Mouse (Mus musculus) hindbrain, embryonic 15.5 days (tissue): ENCODE measurements around the gene Aox3. TPM values are rescaled to one million over a fixed set of nuclear protein-coding genes. Genes with fewer than 3 reads are reported as not detected.
A peak's percentile ranks its signal among the peaks of the same experiment; 100 is the strongest.

ENCODE experiments used
- ATAC-seq: fragments of 200-750 bp; cut with Nextera tagmentation; 2 replicates; pipeline ENCODE4 v1.8.0; 2017; ENCODE audit warnings: low read depth, moderate number of reproducible peaks, moderate TSS enrichment; ENCODE audit not compliant: low FRiP score
- H3K27ac ChIP-seq: fragments of 300-500 bp; sonication (generic); replicated peaks from 2 replicates; pipeline ENCODE4 v1.5.1; 2015; ENCODE audit warnings: mild to moderate bottlenecking, inconsistent platforms
- H3K27me3 ChIP-seq: fragments of 300-500 bp; sonication (generic); 2 replicates; pipeline ENCODE4 v1.6.1; 2015; ENCODE audit warnings: control low read depth, inconsistent platforms
- H3K36me3 ChIP-seq: fragments of 300-500 bp; sonication (generic); 2 replicates; pipeline ENCODE4 v1.6.1; 2015; ENCODE audit warnings: control low read depth, inconsistent platforms
- H3K4me1 ChIP-seq: fragments of 300-500 bp; sonication (generic); replicated peaks from 2 replicates; pipeline ENCODE4 v1.6.1; 2015; ENCODE audit warnings: control low read depth, inconsistent platforms
- H3K4me2 ChIP-seq: fragments of 300-500 bp; sonication (generic); 2 replicates; pipeline ENCODE4 v1.6.1; 2015; ENCODE audit warnings: moderate library complexity, mild to moderate bottlenecking, inconsistent platforms
- H3K4me3 ChIP-seq: fragments of 300-500 bp; sonication (generic); 2 replicates; pipeline ENCODE4 v1.5.1; 2015; ENCODE audit warnings: mild to moderate bottlenecking, inconsistent platforms
- H3K9ac ChIP-seq: fragments of 300-500 bp; sonication (generic); 2 replicates; pipeline ENCODE4 v1.6.1; 2015; ENCODE audit warnings: inconsistent platforms
- H3K9me3 ChIP-seq: fragments of 300-500 bp; sonication (generic); 2 replicates; pipeline ENCODE4 v1.6.1; 2016; ENCODE audit warnings: control low read depth, inconsistent platforms
- WGBS: fragments of 180-500 bp; shearing (Covaris S2); methylation state at CpG from one replicate; pipeline ENCODE4 v1.1.7; 2015; 5-methylcytosine and 5-hydroxymethylcytosine counted together
- polyA plus RNA-seq: library from polyadenylated mRNA; unstranded; fragments of >200 nt; fragmentation: Nextera tagmentation; extraction: Ambion mirVana; gene quantifications from 2 replicates; pipeline ENCODE4 v1.2.1, GENCODE M21; 2015

Aox3 gene
- polyA plus RNA-seq, 1 experiment from 2014 or later = 0.30 TPM

DNA sequence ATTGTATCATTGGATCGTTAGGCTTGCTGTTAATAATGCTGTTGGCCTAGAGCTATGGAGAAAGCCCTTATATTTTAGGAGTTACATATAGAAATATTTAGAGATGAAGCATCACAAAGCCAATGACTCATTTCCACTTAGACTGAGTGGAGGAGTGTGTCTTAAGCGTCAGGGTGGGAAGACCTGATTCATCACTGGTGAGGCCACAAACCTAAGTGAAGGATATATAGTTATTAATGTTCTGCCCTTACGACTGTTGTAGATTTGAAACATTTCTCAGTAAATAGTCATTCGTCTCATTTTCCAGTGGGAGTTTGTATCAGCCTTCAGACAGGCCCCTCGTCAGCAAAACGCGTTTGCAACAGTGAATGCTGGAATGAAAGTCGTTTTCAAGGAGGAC, 39.3 kb downstream of the Aox3 start:
- Histone ChIP-seq H3K4me1 (no peaks in the 10 kb centered on the region), H3K9ac (no peak overlapping the region), H3K27ac (no peak overlapping the region), H3K4me3 (no peak overlapping the region), H3K4me2 (no peak overlapping the region), H3K36me3 (no peaks in the 10 kb centered on the region), H3K9me3 (no peaks in the 10 kb centered on the region), H3K27me3 (no peaks in the 10 kb centered on the region)
- ATAC-seq = no peak
- WGBS = 82% methylated on average over 8 of the region's 8 CpGs

DNA sequence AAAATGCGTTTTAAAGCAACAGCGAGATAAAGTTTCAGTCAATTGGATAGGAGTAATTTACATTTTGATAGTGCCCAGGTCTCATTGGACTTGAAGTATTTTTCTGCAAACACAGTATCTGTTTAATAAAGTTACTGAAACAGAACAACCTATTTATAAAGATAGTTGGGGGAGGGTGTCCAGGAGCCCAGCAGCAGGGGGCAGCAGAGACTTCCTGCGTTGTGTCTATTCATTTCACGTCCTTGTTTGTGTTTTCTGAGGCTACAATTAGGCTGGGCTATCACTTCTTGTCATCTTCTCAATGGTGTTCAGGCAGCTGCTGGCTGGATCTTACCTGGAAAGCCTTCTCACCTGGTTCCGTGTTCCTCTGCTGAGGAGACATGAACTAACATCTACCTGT, 43.8 kb downstream of the Aox3 start:
- no peak for ATAC-seq
- Histone ChIP-seq H3K27me3 (no peaks in the 10 kb centered on the region), H3K4me2 (no peak overlapping the region), H3K9me3 (no peaks in the 10 kb centered on the region), H3K27ac (no peak overlapping the region), H3K4me3 (no peak overlapping the region), H3K4me1 (no peaks in the 10 kb centered on the region), H3K36me3 (no peaks in the 10 kb centered on the region), H3K9ac (no peak overlapping the region)
- 54% methylated on average over 5 of the region's 5 CpGs for WGBS

DNA sequence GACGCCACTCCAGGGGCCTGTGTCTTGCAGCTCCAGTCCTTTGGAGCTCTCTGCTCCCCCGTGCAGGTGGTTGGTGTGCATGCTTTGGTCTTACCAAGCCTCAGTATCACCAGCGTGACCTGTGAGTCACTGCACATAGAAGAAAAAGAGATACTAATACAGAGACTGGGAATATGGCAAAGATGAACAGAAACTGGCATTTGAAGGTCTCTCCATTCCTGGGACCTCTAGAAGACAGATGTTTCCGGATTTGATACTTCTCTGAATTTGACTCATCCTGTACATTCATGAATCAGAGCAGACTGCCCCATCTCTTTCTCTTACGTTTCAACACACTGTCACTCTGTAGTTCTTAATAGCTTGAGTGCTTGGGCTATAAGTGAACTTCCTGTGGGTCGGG, 57.0 kb downstream of the Aox3 start:
- H3K9ac ChIP-seq = no peak overlapping the region
- no peak overlapping the region for H3K27ac ChIP-seq
- no peaks in the 10 kb centered on the region for H3K27me3 ChIP-seq

DNA sequence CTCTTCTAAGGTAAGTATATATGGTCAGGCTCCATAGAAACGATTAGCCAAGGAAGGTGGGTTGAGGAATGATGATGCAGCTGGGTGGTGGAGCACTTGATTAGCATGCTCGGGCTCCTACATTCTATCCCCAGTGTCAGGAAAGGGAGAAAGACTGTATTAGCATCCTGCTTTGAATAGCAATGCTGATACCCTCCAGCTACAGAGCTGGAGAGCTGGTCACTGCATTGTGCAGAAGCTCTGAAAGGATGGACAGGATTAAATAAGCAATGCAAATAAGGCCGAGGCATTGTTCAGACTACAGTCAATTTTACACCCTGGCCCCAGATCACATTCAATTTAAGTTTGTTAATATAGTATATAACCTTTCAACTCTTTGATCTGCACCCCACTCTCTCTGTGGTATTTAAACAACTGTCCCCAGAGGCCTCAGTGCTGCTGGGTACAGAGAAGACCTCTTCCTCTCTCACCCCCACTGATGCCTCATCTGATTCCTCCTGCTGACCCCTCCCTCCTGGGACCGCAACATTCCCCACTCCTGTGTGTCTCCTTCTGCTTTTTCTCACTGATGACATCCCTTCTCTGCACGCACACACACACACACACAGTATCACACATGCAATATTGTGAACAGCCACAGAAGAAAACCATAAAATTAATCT, 75.7 kb downstream of the Aox3 start:
- Histone ChIP-seq H3K9ac (no peak overlapping the region), H3K27ac (no peak overlapping the region), H3K4me1 (no peaks in the 10 kb centered on the region), H3K4me2 (no peak overlapping the region), H3K27me3 (no peaks in the 10 kb centered on the region), H3K36me3 (no peaks in the 10 kb centered on the region), H3K4me3 (no peak overlapping the region), H3K9me3 (no peaks in the 10 kb centered on the region)
- 33% methylated on average over 5 of the region's 5 CpGs for WGBS
- ATAC-seq = no peak

More for the DNA sequence above, 57.0 kb downstream of the Aox3 start:
- H3K9me3 ChIP-seq = no peaks in the 10 kb centered on the region
- no peak overlapping the region for H3K4me3 ChIP-seq
- ATAC-seq = no peak
- H3K4me2 ChIP-seq = no peak overlapping the region
- no peaks in the 10 kb centered on the region for H3K4me1 ChIP-seq
- 86% methylated on average over 6 of the region's 6 CpGs for WGBS
- H3K36me3 ChIP-seq = no peaks in the 10 kb centered on the region

DNA sequence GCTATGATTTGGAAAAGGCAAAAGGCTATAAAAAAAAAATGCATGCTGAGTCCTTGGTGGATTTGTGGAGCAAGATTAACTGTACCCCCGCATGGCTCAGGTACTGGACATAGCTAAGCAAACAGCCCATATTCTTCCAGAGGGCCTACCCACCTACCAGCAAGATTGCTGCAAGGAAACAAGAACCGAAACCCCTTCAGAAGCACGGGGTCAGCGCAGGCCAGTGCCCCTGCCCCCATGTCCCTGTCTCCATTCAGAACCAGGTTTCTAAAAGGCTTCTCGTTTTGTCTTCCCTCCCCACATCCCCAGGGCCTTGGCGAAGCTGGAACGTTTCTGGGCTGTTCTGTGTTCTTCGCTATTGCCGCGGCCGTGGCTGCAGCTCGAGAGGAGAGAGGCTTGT, 81.4 kb downstream of the Aox3 start:
- ATAC-seq = no peak
- Histone ChIP-seq H3K27me3 (no peaks in the 10 kb centered on the region), H3K36me3 (no peaks in the 10 kb centered on the region), H3K4me3 (no peak overlapping the region), H3K9ac (no peak overlapping the region), H3K9me3 (no peaks in the 10 kb centered on the region), H3K4me1 (no peaks in the 10 kb centered on the region), H3K27ac (no peak overlapping the region), H3K4me2 (no peak overlapping the region)
- 89% methylated on average over 12 of the region's 12 CpGs for WGBS

DNA sequence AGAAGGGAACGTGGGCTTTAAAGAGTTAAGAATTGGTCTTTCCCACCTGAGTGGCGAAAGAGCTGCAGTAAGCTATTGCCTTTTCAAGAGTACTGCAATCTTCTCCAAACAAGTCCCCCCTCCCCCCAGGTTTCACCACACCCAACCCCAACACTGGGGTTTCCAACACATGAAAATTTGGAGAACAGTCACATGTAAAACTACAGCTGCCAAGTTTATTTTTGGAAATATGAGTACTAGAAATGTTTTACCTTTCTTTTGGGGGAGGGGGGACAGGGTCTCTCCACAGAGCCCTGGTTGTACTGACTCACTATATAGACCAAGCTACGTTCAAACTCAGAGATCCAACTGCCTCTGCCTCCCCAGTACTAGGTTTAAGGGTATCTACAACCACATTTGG, 82.1 kb downstream of the Aox3 start:
- Histone ChIP-seq H3K27ac (no peak overlapping the region), H3K4me3 (no peak overlapping the region), H3K9ac (no peak overlapping the region), H3K36me3 (no peaks in the 10 kb centered on the region), H3K9me3 (no peaks in the 10 kb centered on the region), H3K27me3 (no peaks in the 10 kb centered on the region), H3K4me1 (no peaks in the 10 kb centered on the region), H3K4me2 (no peak overlapping the region)
- 73% methylated on average over 3 of the region's 3 CpGs for WGBS
- no peak for ATAC-seq

DNA sequence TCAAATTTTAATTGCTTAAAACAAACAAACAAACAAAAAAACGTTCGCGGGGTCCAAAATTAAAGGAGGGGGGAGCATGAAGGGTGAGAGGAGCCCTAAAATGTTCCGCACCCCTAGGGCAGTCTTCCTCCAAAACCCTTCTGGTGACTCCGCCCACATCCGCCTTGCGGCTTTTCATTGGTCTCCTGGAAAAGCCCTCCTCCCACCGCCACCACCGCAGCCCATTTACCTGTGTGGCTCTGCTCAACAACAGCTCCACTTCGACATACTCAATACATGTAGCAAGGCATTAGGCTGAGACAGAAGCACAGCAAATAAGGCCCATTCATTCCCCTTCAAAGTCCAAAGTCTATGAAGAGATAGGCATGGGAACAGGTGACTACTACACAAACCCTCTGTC, 82.6 kb downstream of the Aox3 start:
- H3K27ac ChIP-seq = no peak overlapping the region
- H3K36me3 ChIP-seq = no peaks in the 10 kb centered on the region
- no peak overlapping the region for H3K9ac ChIP-seq
- no peak overlapping the region for H3K4me3 ChIP-seq
- H3K4me2 ChIP-seq = peak overlapping the region; percentile 27
- no peaks in the 10 kb centered on the region for H3K27me3 ChIP-seq
- no peaks in the 10 kb centered on the region for H3K4me1 ChIP-seq
- no peaks in the 10 kb centered on the region for H3K9me3 ChIP-seq
- no peak for ATAC-seq
- WGBS = 19% methylated on average over 10 of the region's 10 CpGs

DNA sequence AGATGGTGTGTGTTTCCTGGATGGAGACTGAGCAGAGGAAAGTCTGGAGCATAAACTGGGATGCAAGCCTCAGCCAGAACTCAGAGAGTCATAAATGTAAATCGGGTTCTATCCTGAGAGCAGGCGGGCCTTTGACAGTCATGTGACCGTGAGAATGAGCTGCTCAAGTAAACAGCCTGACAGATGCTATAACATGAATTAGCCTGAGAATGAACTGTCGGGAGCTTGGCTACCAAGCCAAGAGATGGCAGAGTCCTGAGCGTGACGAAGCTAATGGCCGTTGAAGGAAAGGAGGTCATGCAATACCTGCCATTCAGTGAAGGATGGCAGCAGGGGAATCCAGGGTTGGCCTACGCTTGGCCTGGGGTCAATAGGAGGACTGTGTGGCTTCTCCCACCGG, 84.1 kb downstream of the Aox3 start:
- H3K4me1 ChIP-seq = no peaks in the 10 kb centered on the region
- H3K4me3 ChIP-seq = no peak overlapping the region
- no peaks in the 10 kb centered on the region for H3K9me3 ChIP-seq
- H3K4me2 ChIP-seq = no peak overlapping the region
- no peaks in the 10 kb centered on the region for H3K36me3 ChIP-seq
- H3K27ac ChIP-seq = no peak overlapping the region
- no peak for ATAC-seq
- H3K27me3 ChIP-seq = no peaks in the 10 kb centered on the region
- H3K9ac ChIP-seq = no peak overlapping the region
- WGBS = 65% methylated on average over 9 of the region's 9 CpGs

DNA sequence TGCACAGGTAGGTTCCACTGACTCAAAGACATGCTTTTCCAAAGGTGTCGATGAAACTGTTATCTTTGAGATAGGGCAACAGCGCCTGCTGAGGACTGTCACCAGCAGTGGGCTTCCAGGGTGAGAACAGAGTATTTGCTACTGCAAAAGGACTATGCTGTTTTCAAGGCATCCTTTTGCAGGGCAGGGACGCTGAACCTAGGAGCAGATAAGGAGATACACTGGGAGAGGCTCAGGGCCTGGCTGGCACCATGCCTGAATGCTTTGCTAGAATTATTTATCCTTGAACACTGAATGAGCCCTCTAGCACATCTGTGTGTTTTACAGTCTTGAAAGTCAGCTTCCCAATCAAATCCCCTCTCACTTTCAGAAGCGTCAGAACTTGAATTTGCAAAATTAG, 85.5 kb downstream of the Aox3 start:
- no peaks in the 10 kb centered on the region for H3K27me3 ChIP-seq
- H3K27ac ChIP-seq = no peak overlapping the region
- no peaks in the 10 kb centered on the region for H3K4me1 ChIP-seq
- no peak overlapping the region for H3K4me2 ChIP-seq
- no peaks in the 10 kb centered on the region for H3K36me3 ChIP-seq
- no peak overlapping the region for H3K4me3 ChIP-seq
- no peaks in the 10 kb centered on the region for H3K9me3 ChIP-seq
- no peak; the same call in 1 of the 2 replicates for ATAC-seq
- H3K9ac ChIP-seq = no peak overlapping the region
- WGBS = 79% methylated on average over 4 of the region's 4 CpGs

DNA sequence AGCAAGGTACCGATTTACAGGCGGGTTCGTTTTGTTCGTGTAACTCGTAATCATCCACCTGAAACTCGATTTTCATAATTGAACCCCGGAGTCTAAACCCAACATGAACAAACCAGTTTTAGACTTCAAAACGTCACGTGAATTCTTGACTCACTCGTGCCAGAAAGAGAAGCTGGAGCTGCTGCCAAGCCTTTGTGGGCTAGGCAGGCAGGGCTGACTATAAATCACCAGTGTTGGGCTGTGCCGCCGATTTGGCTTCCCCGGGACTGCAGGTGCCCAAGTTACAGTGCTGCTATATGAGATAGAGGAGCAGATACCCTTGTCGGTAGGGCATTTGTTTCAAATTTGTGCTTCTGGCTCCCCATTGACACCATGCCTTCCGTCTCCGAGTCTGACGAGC, 97.3 kb downstream of the Aox3 start, which contains the start of gene Aox4:
Aox4 (plus strand) TSS at position 195 of the 400 bp plus-strand sequence.
- Histone ChIP-seq H3K27me3 (no peaks in the 10 kb centered on the region), H3K9me3 (no peaks in the 10 kb centered on the region), H3K9ac (no peak within 1 kb of the TSS), H3K27ac (no peak within 1 kb of the TSS), H3K4me3 (no peak within 1 kb of the TSS), H3K4me2 (no peak within 1 kb of the TSS), H3K36me3 (no peaks in the 10 kb centered on the region), H3K4me1 (no peaks in the 10 kb centered on the region)
- ATAC-seq = no peak
- 76% methylated on average over 17 of the region's 17 CpGs for WGBS

DNA sequence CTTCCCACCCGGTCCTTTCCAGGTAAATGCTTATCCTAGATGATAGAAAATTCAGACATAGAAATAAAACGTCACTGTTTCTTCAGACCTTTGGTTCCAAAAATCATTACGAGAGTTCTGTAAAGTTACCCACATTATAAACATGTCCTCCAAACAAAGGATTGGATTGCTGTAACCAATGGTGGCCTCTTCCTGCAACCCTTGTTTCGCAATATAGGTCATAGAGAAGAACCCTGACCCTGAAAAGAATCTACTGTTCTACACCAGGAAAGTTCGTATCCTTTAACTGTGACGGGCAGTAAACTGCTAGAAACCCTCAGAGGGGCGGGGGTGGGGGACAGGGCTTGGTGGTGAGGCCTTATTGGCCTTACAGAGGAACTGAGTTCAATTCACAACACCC, 99.9 kb downstream of the Aox3 start:
- Histone ChIP-seq H3K4me1 (no peaks in the 10 kb centered on the region), H3K4me3 (no peak overlapping the region), H3K27ac (no peak overlapping the region), H3K9ac (no peak overlapping the region), H3K27me3 (no peaks in the 10 kb centered on the region), H3K4me2 (no peak overlapping the region), H3K36me3 (no peaks in the 10 kb centered on the region), H3K9me3 (no peaks in the 10 kb centered on the region)
- ATAC-seq = no peak
- WGBS = 91% methylated on average over 7 of the region's 7 CpGs

DNA sequence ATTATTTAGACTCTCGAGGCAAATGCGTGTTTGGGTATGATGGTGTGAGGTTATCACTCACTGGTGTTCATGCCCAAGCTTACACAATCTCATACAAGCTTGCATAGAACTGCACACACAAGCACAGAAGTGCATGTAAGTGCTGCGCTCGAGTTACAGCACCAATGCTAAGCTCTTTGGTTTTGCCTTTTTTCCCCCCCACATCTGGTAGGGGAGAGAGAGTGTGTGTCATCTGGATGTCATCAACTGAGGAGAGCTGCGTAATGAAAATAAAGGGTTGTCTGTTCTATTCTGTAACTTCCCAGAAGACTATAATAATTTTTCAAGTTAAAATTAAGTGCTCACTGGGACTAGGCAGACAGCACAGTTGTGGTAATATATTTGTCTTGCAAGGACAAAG, 100.9 kb downstream of the Aox3 start:
- Histone ChIP-seq H3K4me2 (no peak overlapping the region), H3K27ac (no peak overlapping the region), H3K27me3 (no peaks in the 10 kb centered on the region), H3K9me3 (no peaks in the 10 kb centered on the region), H3K9ac (no peak overlapping the region), H3K4me1 (no peaks in the 10 kb centered on the region), H3K4me3 (no peak overlapping the region), H3K36me3 (no peaks in the 10 kb centered on the region)
- ATAC-seq = no peak
- WGBS = 85% methylated on average over 5 of the region's 5 CpGs

DNA sequence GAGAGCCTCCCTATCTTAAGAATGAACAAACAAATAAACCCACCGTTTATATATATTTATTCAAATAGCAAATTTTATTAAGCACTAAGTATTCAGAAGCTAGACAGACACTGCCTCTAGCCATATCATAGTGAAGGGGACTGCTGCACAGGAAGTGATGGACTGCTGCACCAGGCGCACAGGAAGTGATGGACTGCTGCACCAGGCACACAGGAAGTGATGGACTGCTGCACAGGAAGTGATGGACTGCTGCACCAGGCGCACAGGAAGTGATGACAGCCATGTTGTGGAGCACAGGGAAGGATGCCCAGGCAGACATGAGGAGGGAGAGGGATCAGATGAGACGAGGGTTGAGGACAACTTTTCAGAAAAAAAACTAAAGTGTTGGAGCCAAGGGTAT, 102.4 kb downstream of the Aox3 start:
- Histone ChIP-seq H3K4me3 (no peak overlapping the region), H3K27ac (no peak overlapping the region), H3K27me3 (no peaks in the 10 kb centered on the region), H3K9me3 (no peaks in the 10 kb centered on the region), H3K36me3 (no peaks in the 10 kb centered on the region), H3K4me1 (no peaks in the 10 kb centered on the region), H3K9ac (no peak overlapping the region), H3K4me2 (no peak overlapping the region)
- 95% methylated on average over 4 of the region's 4 CpGs for WGBS
- no peak for ATAC-seq
